Mouse (Mus musculus): ENCODE measurements around the gene Rps9.

Gene Rps9

GRCm38 (mm10) chr7:3703879-3704441 lies at the start of gene Rps9:
TSS of gene Rps9 (plus strand) at chr7:3703993.
- peak; percentile 96 for DNase-seq (ENCODE audit: extremely low spot score, low spot score)

- no peak for DNase-seq (ENCODE audit: extremely low spot score, low spot score)
Observed at GRCm38 (mm10) chr7:3656966-3657365, 46.8 kb upstream of the Rps9 start.

- no peak for DNase-seq (ENCODE audit: extremely low spot score, low spot score)
Observed at GRCm38 (mm10) chr7:3658578-3658977, 45.2 kb upstream of the Rps9 start.

- DNase-seq (ENCODE audit: extremely low spot score, low spot score), result peak; percentile 52
Observed at GRCm38 (mm10) chr7:3664524-3665214, 39.1 kb upstream of the Rps9 start.

GRCm38 (mm10) chr7:3665215-3666114 lies 38.3 kb upstream of the Rps9 start, which contains the start of gene Leng1:
TSS of gene Leng1 (minus strand) at chr7:3665840.
- peak; percentile 89 for DNase-seq (ENCODE audit: extremely low spot score, low spot score)

GRCm38 (mm10) chr7:3666921-3667391 lies 36.8 kb upstream of the Rps9 start:
- DNase-seq (ENCODE audit: extremely low spot score, low spot score), result no peak

- DNase-seq (ENCODE audit: extremely low spot score, low spot score), result peak; percentile 77
Observed at GRCm38 (mm10) chr7:3674507-3675227, 29.1 kb upstream of the Rps9 start.

GRCm38 (mm10) chr7:3675228-3675548 lies 28.6 kb upstream of the Rps9 start:
- DNase-seq (ENCODE audit: extremely low spot score, low spot score), result no peak

GRCm38 (mm10) chr7:3676371-3676770 lies 27.4 kb upstream of the Rps9 start:
- no peak for DNase-seq (ENCODE audit: extremely low spot score, low spot score)

- DNase-seq (ENCODE audit: extremely low spot score, low spot score), result no peak
Observed at GRCm38 (mm10) chr7:3677342-3677741, 26.5 kb upstream of the Rps9 start, which contains the start of gene Tmc4. TSS of gene Tmc4 (minus strand) at chr7:3677553.

GRCm38 (mm10) chr7:3683908-3684550 lies 19.8 kb upstream of the Rps9 start:
- no peak for DNase-seq (ENCODE audit: extremely low spot score, low spot score)

GRCm38 (mm10) chr7:3684698-3685097 lies 19.1 kb upstream of the Rps9 start:
- no peak for DNase-seq (ENCODE audit: extremely low spot score, low spot score)

GRCm38 (mm10) chr7:3685400-3686187 lies 18.2 kb upstream of the Rps9 start:
- no peak for DNase-seq (ENCODE audit: extremely low spot score, low spot score)

GRCm38 (mm10) chr7:3691919-3692318 lies 11.9 kb upstream of the Rps9 start:
- no peak for DNase-seq (ENCODE audit: extremely low spot score, low spot score)

- no peak for DNase-seq (ENCODE audit: extremely low spot score, low spot score)
Observed at GRCm38 (mm10) chr7:3692382-3692986, 11.3 kb upstream of the Rps9 start, which contains the start of gene Tsen34. TSS of gene Tsen34 (plus strand) at chr7:3692863.

- DNase-seq (ENCODE audit: extremely low spot score, low spot score), result peak; percentile 95
Observed at GRCm38 (mm10) chr7:3692987-3693808, 10.6 kb upstream of the Rps9 start, which contains the start of gene Mboat7. TSS of gene Mboat7 (minus strand) at chr7:3693523.

GRCm38 (mm10) chr7:3693809-3694075 lies 10.1 kb upstream of the Rps9 start:
- DNase-seq (ENCODE audit: extremely low spot score, low spot score), result no peak

- DNase-seq (ENCODE audit: extremely low spot score, low spot score), result peak; percentile 78
Observed at GRCm38 (mm10) chr7:3694076-3694948, 9.5 kb upstream of the Rps9 start.

All from neural tube, embryonic 10.5 days (tissue).